Mouse (Mus musculus): ENCODE results near the gene Neu1. TPM values are rescaled to one million over a fixed set of nuclear protein-coding genes. Genes with fewer than 3 reads are reported as not detected.

Neu1 gene
- polyA plus RNA-seq (2015; fragmentation: Nextera tagmentation; extraction: Ambion mirVana) = 40.7 and 44.0 TPM in 2 replicates

DNA sequence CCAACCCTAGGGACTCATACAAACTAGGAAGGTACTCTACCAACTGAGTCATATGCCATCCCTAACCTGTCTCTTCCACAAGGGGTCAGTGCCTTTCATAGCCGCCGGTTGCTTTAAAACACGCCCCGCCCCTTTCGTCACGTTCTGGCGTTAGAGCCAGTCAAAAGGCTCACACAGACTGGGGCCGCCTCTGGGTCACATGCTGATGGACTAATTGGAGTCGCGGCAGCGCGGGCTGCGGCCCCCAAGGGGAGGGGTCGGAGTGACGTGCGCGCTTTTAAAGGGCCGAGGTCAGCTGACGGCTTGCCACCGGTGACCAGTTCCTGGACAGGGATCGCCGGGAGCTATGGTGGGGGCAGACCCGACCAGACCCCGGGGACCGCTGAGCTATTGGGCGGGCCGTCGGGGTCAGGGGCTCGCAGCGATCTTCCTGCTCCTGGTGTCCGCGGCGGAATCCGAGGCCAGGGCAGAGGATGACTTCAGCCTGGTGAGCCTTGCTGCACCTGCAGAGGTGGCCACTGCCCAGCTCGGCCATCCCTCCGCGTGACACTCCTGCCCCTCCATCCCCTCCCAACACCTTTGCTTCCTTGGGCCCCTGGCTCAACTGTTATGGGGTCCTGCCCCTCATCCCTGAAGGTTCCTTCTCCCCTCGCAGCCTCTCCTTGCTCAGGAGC, at the start of gene Neu1:
Gene Neu1, plus strand, starts transcription at position 193 of the 674 bp plus-strand sequence.

DNA sequence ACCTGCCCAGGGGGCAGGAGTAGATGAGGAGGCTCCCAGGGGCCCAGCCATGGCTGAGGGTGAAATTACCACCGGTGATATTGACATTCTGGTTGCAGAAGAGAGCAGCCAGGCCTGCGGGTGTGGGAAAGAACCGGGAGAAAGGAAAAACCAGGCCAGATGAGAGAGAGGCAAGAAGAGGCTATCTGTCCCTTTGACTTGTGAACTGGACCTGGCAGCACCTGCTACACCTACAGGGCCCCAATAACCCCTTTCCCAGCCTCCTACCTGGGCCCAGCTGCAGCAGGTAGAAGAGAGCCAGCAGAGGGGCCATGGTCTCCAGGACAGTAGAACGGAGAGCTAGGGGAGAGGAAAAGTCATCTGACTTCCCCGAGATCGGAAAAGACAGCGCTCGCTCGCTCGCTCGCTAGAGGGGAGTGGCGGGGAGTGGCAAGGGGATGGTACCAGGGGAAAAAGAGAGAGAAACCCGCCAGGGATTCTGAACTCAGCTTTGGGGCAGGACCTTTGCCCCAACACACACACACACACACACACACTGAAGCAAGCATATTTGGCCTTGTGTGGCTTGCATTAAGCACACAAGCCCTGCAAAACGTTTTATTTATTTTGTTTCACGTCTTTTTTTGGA, 49.3 kb upstream of the Neu1 start, which contains the start of gene Gm20547:
Gene Gm20547, minus strand, starts transcription at position 360 of the 628 bp plus-strand sequence.

DNA sequence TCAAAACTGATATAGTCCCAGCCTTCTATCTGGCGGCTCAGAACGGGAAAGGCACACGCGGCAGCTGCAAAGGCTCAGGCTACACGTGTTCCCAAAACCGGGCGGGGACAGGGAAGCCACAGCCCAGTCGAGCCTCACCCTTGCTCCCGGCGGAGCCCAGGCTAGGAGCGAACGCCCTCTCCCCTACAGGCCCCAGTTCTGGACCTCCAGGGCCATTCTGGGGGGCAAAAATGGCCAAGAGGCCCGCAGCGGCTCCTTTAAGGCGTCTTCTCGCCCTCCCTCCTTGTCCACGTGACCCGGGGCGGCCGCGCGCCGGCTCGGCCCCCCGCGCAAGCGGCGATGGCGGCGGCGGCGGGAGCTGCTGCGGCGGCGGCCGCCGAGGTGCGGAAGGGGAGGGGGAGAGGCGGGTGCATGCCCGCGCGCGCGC, 32.9 kb upstream of the Neu1 start, which contains the start of the genes C2 and Ehmt2:
Gene C2, minus strand, starts transcription at position 106 of the 427 bp plus-strand sequence.
Gene Ehmt2, plus strand, starts transcription at position 310 of the 427 bp plus-strand sequence.

DNA sequence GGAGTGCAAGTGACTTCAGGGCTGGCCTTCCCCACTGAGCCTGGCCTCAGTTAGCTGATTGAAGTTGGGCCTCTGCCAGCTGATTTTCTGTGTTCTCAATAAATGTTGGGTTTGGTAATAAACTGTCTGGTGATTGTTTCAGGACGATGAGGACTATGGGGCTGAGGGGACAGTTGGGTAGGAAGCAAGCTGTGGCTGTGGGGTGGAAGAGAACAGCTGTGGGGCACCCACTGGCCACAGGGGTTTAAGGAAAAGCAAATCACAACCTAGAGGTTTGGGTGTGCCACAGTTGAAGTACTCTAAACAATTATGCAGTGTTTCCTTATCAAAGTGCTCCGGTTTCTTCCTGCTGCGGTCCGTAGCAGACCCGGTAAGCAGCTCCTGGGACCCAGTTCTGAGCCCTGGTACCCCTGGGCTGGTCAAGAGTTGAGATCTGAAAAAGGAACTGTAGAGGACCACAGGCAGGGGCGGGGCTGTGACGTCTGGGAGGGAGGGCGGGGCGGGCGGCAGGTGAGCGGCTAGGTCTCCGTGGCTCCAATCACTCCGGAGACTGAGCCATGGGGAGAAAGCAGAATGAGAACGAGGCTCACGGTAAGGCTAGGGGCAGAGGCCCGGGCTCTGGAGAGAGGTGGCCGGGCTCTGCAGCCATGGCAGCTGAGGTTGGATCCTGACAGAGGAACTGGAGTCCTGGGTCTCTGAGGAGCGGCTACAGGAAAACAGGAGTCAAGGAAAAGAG, 17.0 kb upstream of the Neu1 start, which contains the start of gene Slc44a4:
Gene Slc44a4, plus strand, starts transcription at position 537 of the 736 bp plus-strand sequence.

DNA sequence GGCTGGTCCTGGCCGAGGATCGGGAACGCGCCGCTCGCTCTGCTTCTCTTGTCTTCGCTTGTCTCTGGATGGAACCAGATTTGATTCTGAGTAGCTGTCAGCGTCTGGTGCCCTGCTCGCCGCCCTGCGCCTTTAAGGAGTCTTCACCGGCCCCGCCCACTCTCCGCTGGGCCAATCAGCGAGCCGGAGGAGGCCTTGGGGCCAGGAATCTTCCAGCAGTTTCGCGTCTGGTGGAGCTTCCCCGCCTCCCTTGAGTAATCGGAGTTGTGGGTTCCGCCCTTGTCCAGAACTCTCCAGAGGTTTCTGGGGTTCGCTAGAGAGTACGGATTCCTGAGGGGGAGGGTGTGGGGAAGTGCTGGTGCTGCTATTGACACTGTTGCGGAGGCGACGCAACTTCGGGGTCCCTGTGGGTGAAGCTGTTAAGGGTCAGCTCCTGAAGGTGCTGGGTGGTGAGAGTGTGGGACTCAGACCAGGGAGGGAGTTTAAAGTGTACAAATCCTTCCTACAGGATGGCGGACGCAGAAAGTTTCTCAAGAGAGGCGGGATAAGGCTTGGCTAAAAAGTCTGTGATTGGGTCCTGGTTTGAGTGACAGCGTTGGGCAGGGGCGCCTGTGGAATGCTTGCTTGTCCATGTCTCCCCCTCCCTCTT, 28.2 kb downstream of the Neu1 start, which contains the start of gene Hspa1b:
Gene Hspa1b, minus strand, starts transcription at position 109 of the 649 bp plus-strand sequence.

DNA sequence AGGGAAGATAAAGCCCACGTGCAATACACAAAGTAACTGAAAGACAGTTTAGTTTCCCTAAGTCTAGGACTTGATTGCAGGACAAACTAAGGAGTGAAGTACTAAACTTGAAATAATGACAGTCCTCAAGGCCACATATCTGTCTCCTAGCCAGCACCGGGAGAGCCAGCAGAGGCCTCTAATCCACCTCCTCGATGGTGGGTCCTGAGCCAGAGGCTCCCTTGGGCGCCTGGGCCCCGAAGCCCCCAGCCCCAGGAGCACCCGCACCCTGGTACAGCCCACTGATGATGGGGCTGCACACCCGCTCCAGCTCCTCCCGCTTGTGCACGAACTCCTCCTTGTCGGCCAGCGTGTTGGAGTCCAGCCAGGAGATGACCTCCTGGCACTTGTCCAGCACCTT, 38.8 kb downstream of the Neu1 start, which contains the start of gene Gm20481:
Gene Gm20481, plus strand, starts transcription at position 91 of the 400 bp plus-strand sequence.

DNA sequence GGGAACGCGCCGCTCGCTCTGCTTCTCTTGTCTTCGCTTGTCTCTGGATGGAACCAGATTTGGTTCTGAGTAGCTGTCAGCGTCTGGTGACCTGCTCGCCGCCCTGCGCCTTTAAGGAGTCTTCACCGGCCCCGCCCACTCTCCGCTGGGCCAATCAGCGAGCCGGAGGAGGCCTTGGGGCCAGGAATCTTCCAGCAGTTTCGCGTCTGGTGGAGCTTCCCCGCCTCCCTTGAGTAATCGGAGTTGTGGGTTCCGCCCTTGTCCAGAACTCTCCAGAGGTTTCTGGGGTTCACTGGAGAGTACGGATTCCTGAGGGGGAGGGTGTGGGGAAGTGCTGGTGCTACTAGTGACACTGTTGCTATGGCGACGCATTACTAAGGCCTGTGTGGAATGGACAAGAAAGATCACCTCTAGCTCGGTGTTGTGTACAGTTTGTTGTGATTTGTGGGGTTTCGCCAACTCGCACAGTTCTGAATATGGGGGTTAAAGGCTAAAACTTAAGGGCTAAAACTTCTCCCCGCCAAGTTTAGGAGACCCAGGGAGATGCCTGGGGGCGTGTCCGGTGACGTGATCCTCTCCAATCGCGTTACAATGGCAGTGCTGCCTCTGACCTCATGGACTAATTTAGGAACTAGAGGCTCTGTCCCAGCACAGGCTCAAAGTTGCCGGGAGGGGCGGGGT, 41.2 kb downstream of the Neu1 start, which contains the start of the genes Hspa1a and Hspa1l:
Gene Hspa1a, minus strand, starts transcription at position 88 of the 681 bp plus-strand sequence.
Gene Hspa1l, plus strand, starts transcription at position 635 of the 681 bp plus-strand sequence.

DNA sequence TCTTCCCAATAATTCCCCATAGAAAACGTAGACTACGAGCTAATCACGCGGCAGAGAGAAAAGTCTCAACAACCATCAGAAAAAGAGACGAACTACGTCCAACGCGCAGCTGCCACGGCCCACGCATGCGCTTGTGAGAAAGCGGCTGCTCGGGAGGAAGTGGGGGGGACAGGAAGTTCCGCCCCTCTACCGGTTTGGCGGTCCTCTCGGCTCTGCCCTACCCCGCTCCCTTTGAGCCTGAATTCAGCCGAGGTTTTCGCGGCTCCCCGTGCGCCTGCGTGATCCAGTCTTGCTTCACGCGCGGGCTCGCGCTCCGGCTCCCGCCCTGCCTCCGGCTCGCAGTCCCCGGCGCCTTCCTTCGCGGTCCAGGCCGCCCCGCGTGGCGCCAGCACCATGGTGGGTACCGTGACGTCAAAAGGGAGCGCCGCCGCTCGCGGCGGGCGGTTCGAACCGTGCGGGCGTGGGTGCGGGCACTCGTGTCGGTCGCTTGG, 50.7 kb downstream of the Neu1 start, which contains the start of gene Lsm2:
Gene Lsm2, plus strand, starts transcription at position 173 of the 491 bp plus-strand sequence.

Other genes starting within 250 kb of the Neu1 start
- 2.0 and 2.5 TPM in 2 replicates for gene C4b, start 187.4 kb upstream of the Neu1 start, polyA plus RNA-seq (2015; fragmentation: Nextera tagmentation; extraction: Ambion mirVana)
- not detected in 2 replicates for gene Cyp21a1, start 126.7 kb upstream of the Neu1 start, polyA plus RNA-seq (2015; fragmentation: Nextera tagmentation; extraction: Ambion mirVana)
- gene Stk19, start 94.3 kb upstream of the Neu1 start, polyA plus RNA-seq (2015; fragmentation: Nextera tagmentation; extraction: Ambion mirVana) = 39.4 and 46.3 TPM in 2 replicates
- 40.6 and 50.7 TPM in 2 replicates for gene Dxo, start 94.2 kb upstream of the Neu1 start, polyA plus RNA-seq (2015; fragmentation: Nextera tagmentation; extraction: Ambion mirVana)
- 39.3 and 47.4 TPM in 2 replicates for gene Skiv2l, start 81.0 kb upstream of the Neu1 start, polyA plus RNA-seq (2015; fragmentation: Nextera tagmentation; extraction: Ambion mirVana)
- gene Nelfe, start 80.9 kb upstream of the Neu1 start, polyA plus RNA-seq (2015; fragmentation: Nextera tagmentation; extraction: Ambion mirVana) = 57.6 and 63.6 TPM in 2 replicates
- 1.4 and 1.6 TPM in 2 replicates for gene Cfb, start 68.7 kb upstream of the Neu1 start, polyA plus RNA-seq (2015; fragmentation: Nextera tagmentation; extraction: Ambion mirVana)
- 6.0 and 6.9 TPM in 2 replicates for gene Zbtb12, start 51.8 kb upstream of the Neu1 start, polyA plus RNA-seq (2015; fragmentation: Nextera tagmentation; extraction: Ambion mirVana)
- gene Gm20547, start 49.2 kb upstream of the Neu1 start, polyA plus RNA-seq (2015; fragmentation: Nextera tagmentation; extraction: Ambion mirVana) = not detected in 2 replicates
- 4.2 and 4.8 TPM in 2 replicates for gene C2, start 33.0 kb upstream of the Neu1 start, polyA plus RNA-seq (2015; fragmentation: Nextera tagmentation; extraction: Ambion mirVana)
- 59.7 and 73.8 TPM in 2 replicates for gene Ehmt2, start 32.8 kb upstream of the Neu1 start, polyA plus RNA-seq (2015; fragmentation: Nextera tagmentation; extraction: Ambion mirVana)
- 0.10 TPM in 1 of 2 replicates, not detected in the other for gene Slc44a4, start 16.8 kb upstream of the Neu1 start, polyA plus RNA-seq (2015; fragmentation: Nextera tagmentation; extraction: Ambion mirVana)
- gene Hspa1b, start 28.0 kb downstream of the Neu1 start, polyA plus RNA-seq (2015; fragmentation: Nextera tagmentation; extraction: Ambion mirVana) = 0.79 and 1.4 TPM in 2 replicates
- gene Gm20481, start 38.7 kb downstream of the Neu1 start, polyA plus RNA-seq (2015; fragmentation: Nextera tagmentation; extraction: Ambion mirVana) = not detected in 2 replicates
- gene Hspa1a, start 40.9 kb downstream of the Neu1 start, polyA plus RNA-seq (2015; fragmentation: Nextera tagmentation; extraction: Ambion mirVana) = 13.8 and 15.5 TPM in 2 replicates
- 0.58 and 0.76 TPM in 2 replicates for gene Hspa1l, start 41.5 kb downstream of the Neu1 start, polyA plus RNA-seq (2015; fragmentation: Nextera tagmentation; extraction: Ambion mirVana)
- 88.6 and 94.3 TPM in 2 replicates for gene Lsm2, start 50.6 kb downstream of the Neu1 start, polyA plus RNA-seq (2015; fragmentation: Nextera tagmentation; extraction: Ambion mirVana)
- gene Vars, start 69.7 kb downstream of the Neu1 start, polyA plus RNA-seq (2015; fragmentation: Nextera tagmentation; extraction: Ambion mirVana) = 38.5 and 45.0 TPM in 2 replicates
- 0.25 and 0.59 TPM in 2 replicates for gene Vwa7, start 85.3 kb downstream of the Neu1 start, polyA plus RNA-seq (2015; fragmentation: Nextera tagmentation; extraction: Ambion mirVana)
- gene Sapcd1, start 96.8 kb downstream of the Neu1 start, polyA plus RNA-seq (2015; fragmentation: Nextera tagmentation; extraction: Ambion mirVana) = 3.2 and 4.4 TPM in 2 replicates
- 1.6 and 2.0 TPM in 2 replicates for gene Msh5, start 115.5 kb downstream of the Neu1 start, polyA plus RNA-seq (2015; fragmentation: Nextera tagmentation; extraction: Ambion mirVana)
- 72.4 and 75.0 TPM in 2 replicates for gene Clic1, start 118.7 kb downstream of the Neu1 start, polyA plus RNA-seq (2015; fragmentation: Nextera tagmentation; extraction: Ambion mirVana)
- 173 and 187 TPM in 2 replicates for gene Ddah2, start 127.8 kb downstream of the Neu1 start, polyA plus RNA-seq (2015; fragmentation: Nextera tagmentation; extraction: Ambion mirVana)
- not detected in 2 replicates for gene Ly6g6c, start 134.1 kb downstream of the Neu1 start, polyA plus RNA-seq (2015; fragmentation: Nextera tagmentation; extraction: Ambion mirVana)
- gene Mpig6b, start 134.9 kb downstream of the Neu1 start, polyA plus RNA-seq (2015; fragmentation: Nextera tagmentation; extraction: Ambion mirVana) = 0.19 and 0.22 TPM in 2 replicates
- gene Ly6g6e, start 145.6 kb downstream of the Neu1 start, polyA plus RNA-seq (2015; fragmentation: Nextera tagmentation; extraction: Ambion mirVana) = 0.52 and 1.2 TPM in 2 replicates
- gene Ly6g6d, start 146.8 kb downstream of the Neu1 start, polyA plus RNA-seq (2015; fragmentation: Nextera tagmentation; extraction: Ambion mirVana) = 0.81 and 1.9 TPM in 2 replicates
- 0.31 TPM in 1 of 2 replicates, not detected in the other for gene Ly6g6f, start 154.4 kb downstream of the Neu1 start, polyA plus RNA-seq (2015; fragmentation: Nextera tagmentation; extraction: Ambion mirVana)
- gene Abhd16a, start 158.0 kb downstream of the Neu1 start, polyA plus RNA-seq (2015; fragmentation: Nextera tagmentation; extraction: Ambion mirVana) = 114 and 120 TPM in 2 replicates
- gene Ly6g5c, start 177.0 kb downstream of the Neu1 start, polyA plus RNA-seq (2015; fragmentation: Nextera tagmentation; extraction: Ambion mirVana) = not detected in 2 replicates
- 0.48 and 0.59 TPM in 2 replicates for gene Ly6g5b, start 184.2 kb downstream of the Neu1 start, polyA plus RNA-seq (2015; fragmentation: Nextera tagmentation; extraction: Ambion mirVana)
- 15.3 and 17.2 TPM in 2 replicates for gene Gpank1, start 190.2 kb downstream of the Neu1 start, polyA plus RNA-seq (2015; fragmentation: Nextera tagmentation; extraction: Ambion mirVana)
- 377 and 395 TPM in 2 replicates for gene Csnk2b, start 190.8 kb downstream of the Neu1 start, polyA plus RNA-seq (2015; fragmentation: Nextera tagmentation; extraction: Ambion mirVana)
- gene D17H6S53E, start 195.1 kb downstream of the Neu1 start, polyA plus RNA-seq (2015; fragmentation: Nextera tagmentation; extraction: Ambion mirVana) = 9.6 and 11.8 TPM in 2 replicates
- gene Apom, start 200.8 kb downstream of the Neu1 start, polyA plus RNA-seq (2015; fragmentation: Nextera tagmentation; extraction: Ambion mirVana) = 0.21 TPM in 1 of 2 replicates, not detected in the other
- gene Bag6, start 203.9 kb downstream of the Neu1 start, polyA plus RNA-seq (2015; fragmentation: Nextera tagmentation; extraction: Ambion mirVana) = 51.1 and 58.5 TPM in 2 replicates
- gene Prrc2a, start 233.6 kb downstream of the Neu1 start, polyA plus RNA-seq (2015; fragmentation: Nextera tagmentation; extraction: Ambion mirVana) = 109 and 138 TPM in 2 replicates
- 15.4 and 15.5 TPM in 2 replicates for gene Aif1, start 244.8 kb downstream of the Neu1 start, polyA plus RNA-seq (2015; fragmentation: Nextera tagmentation; extraction: Ambion mirVana)

Measured in neural tube, postnatal 0 days (tissue).